Mouse (Mus musculus) heart, adult 11 months (tissue): ENCODE measurements around the gene Gm11639.
"Not testable (repeated sequence)": the region's sequence is repeated elsewhere in the genome, so short reads cannot be mapped to it uniquely, and the experiment has no call there.

ENCODE experiments used
- DNase-seq: peaks from one replicate; pipeline ENCODE4 v3.0.0; 2022

The Gm11639 gene

DNA sequence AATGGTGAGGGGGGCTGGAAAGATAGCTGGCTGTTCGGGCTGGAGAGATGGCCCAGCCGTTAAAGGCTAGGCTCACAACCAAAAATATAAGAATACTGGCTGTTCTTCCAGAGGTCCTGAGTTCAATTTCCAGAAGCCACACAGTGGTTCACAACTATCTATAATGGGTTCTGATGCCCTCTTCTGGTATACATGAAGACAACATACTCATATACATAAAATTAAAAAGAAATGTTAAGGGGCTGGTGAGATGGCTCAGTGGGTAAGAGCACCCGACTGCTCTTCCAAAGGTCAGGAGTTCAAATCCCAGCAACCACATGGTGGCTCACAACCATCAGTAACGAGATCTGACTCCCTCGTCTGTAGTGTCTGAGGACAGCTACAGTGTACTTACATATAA, 436.3 kb downstream of the Gm11639 start:
- DNase-seq: peak; percentile 14

GRCm38 (mm10) chr11:105123986-105124385, 438.5 kb downstream of the Gm11639 start:
- peak; percentile 85 for DNase-seq

- peak; percentile 98 for DNase-seq
Observed at GRCm38 (mm10) chr11:105125735-105126519, 440.4 kb downstream of the Gm11639 start, which contains the start of gene Mettl2. Mettl2 (plus strand) TSS chr11:105126425.

GRCm38 (mm10) chr11:105126520-105127029, 441.1 kb downstream of the Gm11639 start:
- no peak for DNase-seq

DNA sequence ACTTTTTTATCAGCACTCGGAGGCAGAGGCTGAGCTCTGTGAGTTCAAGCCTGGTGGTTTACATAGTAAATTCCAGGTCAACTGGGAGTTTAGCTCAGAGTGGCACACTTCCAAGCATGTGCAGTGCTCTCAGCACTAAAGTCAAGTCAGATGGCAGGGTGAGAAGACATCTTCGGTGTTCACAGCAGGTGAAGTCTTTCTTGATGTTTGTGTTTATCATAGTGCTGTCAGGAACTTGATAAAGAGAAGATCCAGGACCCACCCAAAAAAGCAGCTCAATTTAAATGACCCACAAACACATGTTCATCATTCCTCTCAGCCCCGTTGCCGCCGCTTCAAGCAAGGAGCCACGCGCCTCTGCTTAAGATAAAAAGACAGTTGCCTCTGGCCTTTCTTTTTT, 450.2 kb downstream of the Gm11639 start:
- DNase-seq: no peak

DNA sequence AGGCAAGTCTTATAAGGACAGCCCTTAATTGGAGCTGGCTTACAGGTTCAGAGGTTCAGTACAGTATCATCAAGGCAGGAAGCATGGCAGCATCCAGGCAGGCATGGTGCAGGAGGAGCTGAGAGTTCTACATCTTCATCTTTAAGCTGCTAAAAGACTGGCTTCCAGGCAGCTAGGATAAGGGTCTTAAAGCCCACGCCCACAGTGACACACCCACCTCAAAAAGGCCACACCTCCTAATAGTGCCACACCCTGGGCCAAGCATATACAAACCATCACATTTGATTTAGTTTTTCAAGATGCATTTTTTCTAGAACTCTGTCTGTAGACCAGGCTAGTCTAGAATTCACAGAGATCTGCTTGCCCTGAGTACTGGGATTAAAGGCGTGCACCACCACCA, 451.7 kb downstream of the Gm11639 start:
- not testable (repeated sequence) for DNase-seq

- not testable (repeated sequence) for DNase-seq
Observed at GRCm38 (mm10) chr11:105140512-105140911, 455.0 kb downstream of the Gm11639 start.

- DNase-seq: no peak
Observed at GRCm38 (mm10) chr11:105141115-105141514, 455.6 kb downstream of the Gm11639 start.

DNA sequence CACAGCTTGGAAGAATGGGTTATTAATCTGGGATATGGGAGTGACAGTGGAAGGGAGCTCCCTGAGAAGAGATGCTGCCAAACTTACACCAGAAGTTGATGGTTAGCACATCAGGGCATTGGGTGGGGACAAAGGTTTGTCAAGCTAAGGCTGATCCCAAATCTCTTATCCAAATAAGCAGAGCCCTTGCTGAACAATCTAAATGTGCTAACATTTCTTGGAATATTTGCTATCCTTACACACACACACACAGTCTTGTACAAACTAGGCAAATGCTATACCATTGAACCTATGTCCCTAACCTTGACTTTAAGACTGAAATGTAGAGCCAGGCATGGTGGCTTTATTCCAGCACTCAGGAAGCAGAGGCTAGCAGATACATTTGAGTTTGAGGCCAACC, 458.1 kb downstream of the Gm11639 start:
- DNase-seq: no peak

- no peak for DNase-seq
Observed at GRCm38 (mm10) chr11:105144084-105144483, 458.6 kb downstream of the Gm11639 start.

- no peak for DNase-seq
Observed at GRCm38 (mm10) chr11:105144508-105145210, 459.2 kb downstream of the Gm11639 start.

DNA sequence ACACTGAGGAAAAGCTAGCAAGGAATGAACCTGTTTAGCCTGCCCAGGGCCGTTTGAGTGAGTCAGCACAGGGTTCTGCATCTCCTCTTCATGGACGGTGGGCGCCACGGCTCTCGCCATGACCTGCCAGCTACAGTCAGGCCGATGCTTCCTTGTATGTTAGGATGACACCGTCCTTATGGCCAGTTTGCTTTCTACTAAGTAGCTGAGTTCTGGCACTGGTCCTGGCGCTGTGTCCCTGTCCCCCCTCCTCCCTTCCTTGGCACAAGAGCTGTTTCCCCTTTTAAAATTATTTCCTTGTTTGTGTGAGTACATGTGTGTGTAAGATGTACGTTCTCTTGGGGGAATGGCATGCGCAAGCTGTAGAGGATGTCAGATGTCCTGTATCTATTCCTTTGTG, 459.7 kb downstream of the Gm11639 start:
- no peak for DNase-seq

GRCm38 (mm10) chr11:105146593-105146992, 461.1 kb downstream of the Gm11639 start, which contains the start of gene Gm10842:
Gm10842 (plus strand) TSS chr11:105146893.
- no peak for DNase-seq

DNA sequence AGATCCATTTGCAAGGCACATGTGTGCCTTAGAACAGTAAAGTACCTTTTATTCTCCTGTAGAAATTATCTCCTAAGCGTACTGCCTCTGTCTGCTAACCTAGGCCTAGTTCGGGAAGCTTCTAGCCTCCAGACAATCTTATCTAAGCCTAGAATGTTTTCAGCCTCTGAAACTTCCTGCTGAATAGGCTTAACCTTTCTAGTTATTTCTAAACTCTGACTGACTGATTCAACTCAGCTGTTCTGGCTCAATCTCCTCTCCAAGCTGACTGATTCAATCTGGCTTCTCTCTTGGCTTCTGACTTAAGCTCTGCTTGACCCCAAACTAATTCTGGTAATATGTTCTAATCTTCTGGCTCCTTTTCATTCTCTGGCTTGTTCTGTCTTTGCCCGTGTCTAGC, 463.8 kb downstream of the Gm11639 start:
- no peak for DNase-seq

DNA sequence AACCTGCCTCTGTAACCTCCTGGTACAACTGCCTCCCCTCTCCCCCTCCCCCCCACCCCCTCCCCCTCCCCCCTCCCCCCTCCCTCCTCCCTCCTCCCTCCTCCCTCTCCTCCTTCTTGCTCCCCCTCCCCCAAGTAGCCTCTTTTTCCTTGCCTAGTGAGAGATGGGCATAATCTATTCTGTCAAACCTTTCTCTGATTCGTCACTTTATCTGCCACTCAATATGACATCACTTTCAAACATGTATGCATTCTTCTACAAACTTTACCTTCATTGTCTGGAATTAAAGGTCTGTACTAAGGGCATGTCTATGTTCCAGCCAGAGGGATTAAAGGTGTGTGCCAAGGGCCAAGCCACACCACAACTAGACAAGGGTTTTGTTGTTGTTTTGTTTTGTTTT, 464.3 kb downstream of the Gm11639 start:
- DNase-seq: no peak

GRCm38 (mm10) chr11:105150691-105151090, 465.2 kb downstream of the Gm11639 start:
- no peak for DNase-seq

GRCm38 (mm10) chr11:105151226-105152016, 465.9 kb downstream of the Gm11639 start:
- DNase-seq: no peak

DNA sequence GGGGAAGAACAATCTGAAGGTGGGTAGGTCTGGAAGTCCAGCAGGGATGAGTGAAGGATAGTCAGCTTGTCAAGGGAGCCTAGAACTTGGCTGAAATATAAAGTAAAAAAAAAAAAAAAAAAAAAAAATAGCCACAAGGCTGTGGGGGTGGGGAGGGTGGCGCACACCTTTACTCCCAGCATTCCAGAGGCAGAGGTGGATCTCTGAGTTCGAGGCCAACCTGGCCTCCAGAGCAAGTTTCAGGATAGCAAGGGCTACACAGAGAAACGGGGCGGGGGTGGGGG, 466.5 kb downstream of the Gm11639 start:
- DNase-seq: no peak

DNA sequence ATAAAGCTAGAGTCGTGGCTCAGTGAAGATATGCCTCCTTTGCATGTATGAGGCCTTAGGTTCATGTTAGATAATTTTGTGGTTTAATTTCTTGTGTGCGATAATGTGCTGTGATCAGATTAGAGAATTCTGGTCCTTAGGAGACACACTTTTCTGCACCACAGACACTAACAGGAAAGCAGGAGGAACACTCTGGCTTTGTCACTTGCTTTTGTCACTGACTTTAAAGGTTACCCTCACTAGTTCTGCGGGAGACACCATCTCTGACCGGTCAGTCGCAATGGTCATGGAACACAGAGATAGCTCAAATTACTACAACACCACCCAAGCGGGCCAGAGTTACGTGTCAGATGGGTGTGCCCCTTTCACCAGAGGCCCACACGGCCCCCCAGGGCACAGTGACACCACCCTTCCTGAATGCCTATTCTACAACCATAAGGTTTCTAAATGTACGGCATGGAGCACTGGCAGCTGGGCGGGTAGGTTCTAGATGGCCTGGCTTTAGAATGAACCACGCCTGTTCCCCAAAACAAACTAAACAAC, 466.9 kb downstream of the Gm11639 start:
- DNase-seq: no peak

DNA sequence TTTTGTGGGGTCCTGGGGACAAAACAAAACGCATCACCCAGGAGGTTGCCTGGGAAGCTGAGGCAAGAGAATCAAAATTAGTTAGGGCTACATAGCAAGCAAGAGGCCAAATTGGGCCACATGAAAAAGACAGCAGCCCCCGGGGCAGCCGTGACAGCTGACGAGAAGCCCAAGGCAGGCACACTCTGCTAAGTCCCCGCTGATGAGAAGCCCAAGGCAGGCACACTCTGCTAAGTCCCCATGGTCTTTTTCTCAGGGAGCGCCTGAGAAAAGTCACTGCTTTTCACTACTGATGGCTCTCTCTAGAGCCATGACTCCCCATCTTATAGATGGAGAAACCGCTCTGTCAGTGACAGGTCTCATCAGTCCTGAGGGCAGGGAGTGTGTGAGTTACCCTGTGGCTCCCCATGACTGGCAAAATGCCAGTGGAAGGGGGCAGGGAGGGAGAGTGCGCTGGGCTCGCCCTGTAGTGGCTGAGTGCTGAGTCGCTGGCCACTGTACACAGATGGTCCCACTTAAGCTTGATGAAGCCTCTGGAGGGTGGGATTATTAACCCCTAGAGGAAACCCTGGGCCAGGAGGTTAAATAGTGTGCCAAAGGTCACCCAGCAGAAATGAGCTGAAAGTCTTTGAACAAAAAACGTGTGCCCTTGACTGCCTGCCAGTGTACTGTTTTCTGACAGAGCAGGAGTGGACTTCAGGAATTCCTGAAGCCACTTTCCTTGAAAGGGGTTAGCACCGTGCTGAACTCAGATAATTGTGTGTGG, 467.7 kb downstream of the Gm11639 start:
- peak; percentile 89 for DNase-seq

DNA sequence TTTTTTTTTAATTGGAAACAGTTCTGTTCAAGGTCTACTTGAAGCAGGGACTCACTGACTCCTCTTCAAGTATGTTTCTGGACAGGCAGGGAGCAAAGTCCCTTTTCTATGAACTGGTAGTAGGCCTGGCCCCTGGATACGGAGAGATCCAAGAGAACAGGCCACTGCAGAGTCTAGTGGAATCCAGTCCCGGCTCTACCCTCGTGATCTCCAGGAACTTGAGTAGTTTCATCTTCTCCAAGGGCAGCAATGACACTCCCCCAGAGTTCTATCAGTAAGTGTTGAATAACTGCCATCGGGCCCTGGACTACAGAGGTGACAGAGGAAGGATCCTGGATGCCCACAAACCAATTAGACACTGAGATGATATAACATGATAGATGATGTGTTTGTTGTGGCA, 470.4 kb downstream of the Gm11639 start:
- no peak for DNase-seq

DNA sequence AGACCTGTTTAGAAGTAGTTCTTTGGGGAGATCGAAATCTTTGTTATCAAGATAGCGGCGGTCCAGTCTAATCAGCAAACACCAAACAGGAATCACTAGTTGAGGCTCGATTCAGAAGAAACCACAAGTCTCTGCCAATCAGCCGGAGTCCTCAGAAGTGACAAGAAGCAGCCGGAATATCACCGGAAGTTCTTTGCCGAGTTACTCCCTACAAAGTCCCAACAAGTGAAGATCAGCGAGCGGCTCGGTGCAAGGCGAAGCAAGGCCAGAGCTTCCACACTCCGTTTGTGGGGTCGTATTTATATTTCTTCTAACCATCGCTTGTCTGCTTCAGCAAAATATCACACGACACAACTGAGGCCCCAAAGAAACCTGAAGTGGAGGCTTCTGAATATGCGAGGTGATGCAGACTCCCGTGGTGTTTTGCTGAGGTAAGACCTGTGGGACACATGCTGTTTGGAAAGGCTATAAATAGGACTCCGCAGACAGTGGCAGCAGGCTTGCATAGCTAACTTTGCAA, 471.3 kb downstream of the Gm11639 start:
- no peak for DNase-seq
